Mouse (Mus musculus): ENCODE data around the gene Lrrc61. TPM values are rescaled to one million over a fixed set of nuclear protein-coding genes. Genes with fewer than 3 reads are reported as not detected.
"Not testable (repeated sequence)": the region's sequence is repeated elsewhere in the genome, so short reads cannot be mapped to it uniquely, and the experiment has no call there.

Lrrc61 gene
- 4.4 and 9.7 TPM in 2 replicates for polyA plus RNA-seq (2014; fragmentation: Nextera tagmentation; extraction: Ambion mirVana)

GRCm38 (mm10) chr6:48554280-48555103 is at the start of gene Lrrc61:
Lrrc61 (plus strand) TSS chr6:48554796.
- peak; percentile 94 for ATAC-seq (ENCODE audit: low FRiP score, low TSS enrichment)
- no peaks in the 10 kb centered on the region for H3K9me3 ChIP-seq (ENCODE audit: control insufficient read depth, low read length)
- peaks cover 5% of the 10 kb centered on the region; the same call in 1 of the 2 replicates for H3K4me1 ChIP-seq (ENCODE audit: control insufficient read depth, insufficient read depth, low read length)
- peak within 1 kb of the TSS; percentile 64 for H3K4me2 ChIP-seq (replicated peaks; ENCODE audit: low read depth, low read length)
- peak within 1 kb of the TSS; percentile 75 for H3K9ac ChIP-seq (ENCODE audit: low read depth, low read length)
- peak within 1 kb of the TSS; percentile 58 for H3K4me3 ChIP-seq (ENCODE audit: low read length)
- no peaks in the 10 kb centered on the region for H3K36me3 ChIP-seq (ENCODE audit: control insufficient read depth, insufficient read depth, low read length)
- peak within 1 kb of the TSS; percentile 98 for H3K27ac ChIP-seq (ENCODE audit: low read depth, low read length)
- H3K27me3 ChIP-seq (ENCODE audit: control insufficient read depth, insufficient read depth, low read length) = no peaks in the 10 kb centered on the region
- WGBS = under 1% methylated on average over 39 of the region's 39 CpGs

- ATAC-seq (ENCODE audit: low FRiP score, low TSS enrichment) = no peak
- Histone ChIP-seq H3K9ac (ENCODE audit: low read depth, low read length) (no peak overlapping the region), H3K36me3 (ENCODE audit: control insufficient read depth, insufficient read depth, low read length) (peaks cover 17% of the 10 kb centered on the region; the same call in 1 of the 2 replicates), H3K27me3 (ENCODE audit: control insufficient read depth, insufficient read depth, low read length) (no peaks in the 10 kb centered on the region), H3K4me1 (ENCODE audit: control insufficient read depth, insufficient read depth, low read length) (peaks cover 3% of the 10 kb centered on the region; the same call in 1 of the 2 replicates), H3K4me2 (replicated peaks; ENCODE audit: low read depth, low read length) (no peak overlapping the region), H3K9me3 (ENCODE audit: control insufficient read depth, low read length) (no peaks in the 10 kb centered on the region), H3K4me3 (ENCODE audit: low read length) (no peak overlapping the region), H3K27ac (ENCODE audit: low read depth, low read length) (no peak overlapping the region)
- WGBS = 69% methylated on average over 4 of the region's 4 CpGs
Observed at GRCm38 (mm10) chr6:48508087-48508486, 46.5 kb upstream of the Lrrc61 start.

- WGBS = 83% methylated on average over 4 of the region's 4 CpGs
- Histone ChIP-seq H3K9me3 (ENCODE audit: control insufficient read depth, low read length) (no peaks in the 10 kb centered on the region), H3K4me2 (replicated peaks; ENCODE audit: low read depth, low read length) (no peak overlapping the region), H3K27ac (ENCODE audit: low read depth, low read length) (no peak overlapping the region), H3K4me3 (ENCODE audit: low read length) (no peak overlapping the region), H3K36me3 (ENCODE audit: control insufficient read depth, insufficient read depth, low read length) (peaks cover 33% of the 10 kb centered on the region; the same call in 1 of the 2 replicates), H3K27me3 (ENCODE audit: control insufficient read depth, insufficient read depth, low read length) (no peaks in the 10 kb centered on the region), H3K4me1 (ENCODE audit: control insufficient read depth, insufficient read depth, low read length) (no peaks in the 10 kb centered on the region), H3K9ac (ENCODE audit: low read depth, low read length) (no peak overlapping the region)
- ATAC-seq (ENCODE audit: low FRiP score, low TSS enrichment) = no peak
Observed at GRCm38 (mm10) chr6:48510426-48510825, 44.2 kb upstream of the Lrrc61 start.

GRCm38 (mm10) chr6:48511861-48512260 is 42.7 kb upstream of the Lrrc61 start:
- 92% methylated on average over 7 of the region's 7 CpGs for WGBS

GRCm38 (mm10) chr6:48524882-48525281 is 29.7 kb upstream of the Lrrc61 start:
- not testable (repeated sequence) for H3K4me3 ChIP-seq (ENCODE audit: low read length); H3K4me2 ChIP-seq (replicated peaks; ENCODE audit: low read depth, low read length); H3K27ac ChIP-seq (ENCODE audit: low read depth, low read length); H3K36me3 ChIP-seq (ENCODE audit: control insufficient read depth, insufficient read depth, low read length); H3K27me3 ChIP-seq (ENCODE audit: control insufficient read depth, insufficient read depth, low read length); H3K9me3 ChIP-seq (ENCODE audit: control insufficient read depth, low read length); H3K4me1 ChIP-seq (ENCODE audit: control insufficient read depth, insufficient read depth, low read length); ATAC-seq (ENCODE audit: low FRiP score, low TSS enrichment); H3K9ac ChIP-seq (ENCODE audit: low read depth, low read length)
- 94% methylated on average over 12 of the region's 16 CpGs for WGBS

More at GRCm38 (mm10) chr6:48511861-48512260, 42.7 kb upstream of the Lrrc61 start:
- Histone ChIP-seq H3K27ac (ENCODE audit: low read depth, low read length) (no peak overlapping the region), H3K4me1 (ENCODE audit: control insufficient read depth, insufficient read depth, low read length) (no peaks in the 10 kb centered on the region), H3K9ac (ENCODE audit: low read depth, low read length) (no peak overlapping the region), H3K9me3 (ENCODE audit: control insufficient read depth, low read length) (no peaks in the 10 kb centered on the region), H3K4me3 (ENCODE audit: low read length) (no peak overlapping the region), H3K27me3 (ENCODE audit: control insufficient read depth, insufficient read depth, low read length) (no peaks in the 10 kb centered on the region), H3K4me2 (replicated peaks; ENCODE audit: low read depth, low read length) (no peak overlapping the region), H3K36me3 (ENCODE audit: control insufficient read depth, insufficient read depth, low read length) (peaks cover 39% of the 10 kb centered on the region; the same call in 1 of the 2 replicates)
- ATAC-seq (ENCODE audit: low FRiP score, low TSS enrichment) = no peak

- no peaks in the 10 kb centered on the region for H3K27me3 ChIP-seq (ENCODE audit: control insufficient read depth, insufficient read depth, low read length)
- H3K27ac ChIP-seq (ENCODE audit: low read depth, low read length) = no peak overlapping the region
- ATAC-seq (ENCODE audit: low FRiP score, low TSS enrichment) = no peak
- no peak overlapping the region for H3K4me2 ChIP-seq (replicated peaks; ENCODE audit: low read depth, low read length)
- H3K9ac ChIP-seq (ENCODE audit: low read depth, low read length) = no peak overlapping the region
- 88% methylated on average over 9 of the region's 9 CpGs for WGBS
- H3K4me1 ChIP-seq (ENCODE audit: control insufficient read depth, insufficient read depth, low read length) = no peaks in the 10 kb centered on the region
- H3K9me3 ChIP-seq (ENCODE audit: control insufficient read depth, low read length) = no peaks in the 10 kb centered on the region
- peaks cover 11% of the 10 kb centered on the region; the same call in 1 of the 2 replicates for H3K36me3 ChIP-seq (ENCODE audit: control insufficient read depth, insufficient read depth, low read length)
- no peak overlapping the region for H3K4me3 ChIP-seq (ENCODE audit: low read length)
Observed at GRCm38 (mm10) chr6:48527901-48528300, 26.7 kb upstream of the Lrrc61 start.

GRCm38 (mm10) chr6:48529261-48529660 is 25.3 kb upstream of the Lrrc61 start:
- no peaks in the 10 kb centered on the region for H3K4me1 ChIP-seq (ENCODE audit: control insufficient read depth, insufficient read depth, low read length)
- peaks cover 11% of the 10 kb centered on the region; the same call in 1 of the 2 replicates for H3K36me3 ChIP-seq (ENCODE audit: control insufficient read depth, insufficient read depth, low read length)
- 79% methylated on average over 14 of the region's 14 CpGs for WGBS
- H3K9me3 ChIP-seq (ENCODE audit: control insufficient read depth, low read length) = no peaks in the 10 kb centered on the region
- no peak overlapping the region for H3K4me2 ChIP-seq (replicated peaks; ENCODE audit: low read depth, low read length)
- no peak for ATAC-seq (ENCODE audit: low FRiP score, low TSS enrichment)
- no peak overlapping the region for H3K9ac ChIP-seq (ENCODE audit: low read depth, low read length)
- H3K27ac ChIP-seq (ENCODE audit: low read depth, low read length) = no peak overlapping the region
- no peak overlapping the region for H3K4me3 ChIP-seq (ENCODE audit: low read length)
- H3K27me3 ChIP-seq (ENCODE audit: control insufficient read depth, insufficient read depth, low read length) = no peaks in the 10 kb centered on the region

- H3K4me2 ChIP-seq (replicated peaks; ENCODE audit: low read depth, low read length) = no peak overlapping the region
- H3K36me3 ChIP-seq (ENCODE audit: control insufficient read depth, insufficient read depth, low read length) = peaks cover 11% of the 10 kb centered on the region; the same call in 1 of the 2 replicates
- H3K9me3 ChIP-seq (ENCODE audit: control insufficient read depth, low read length) = no peaks in the 10 kb centered on the region
- H3K4me3 ChIP-seq (ENCODE audit: low read length) = no peak overlapping the region
- H3K27ac ChIP-seq (ENCODE audit: low read depth, low read length) = no peak overlapping the region
- 88% methylated on average over 16 of the region's 16 CpGs for WGBS
- H3K9ac ChIP-seq (ENCODE audit: low read depth, low read length) = no peak overlapping the region
- no peak for ATAC-seq (ENCODE audit: low FRiP score, low TSS enrichment)
- no peaks in the 10 kb centered on the region for H3K27me3 ChIP-seq (ENCODE audit: control insufficient read depth, insufficient read depth, low read length)
- H3K4me1 ChIP-seq (ENCODE audit: control insufficient read depth, insufficient read depth, low read length) = no peaks in the 10 kb centered on the region
Observed at GRCm38 (mm10) chr6:48529871-48530440, 24.6 kb upstream of the Lrrc61 start.

- ATAC-seq (ENCODE audit: low FRiP score, low TSS enrichment) = 0 out of 2 replicates have a peak, but pooled peaks have one; percentile 28
- peaks cover 7% of the 10 kb centered on the region; the same call in 1 of the 2 replicates for H3K36me3 ChIP-seq (ENCODE audit: control insufficient read depth, insufficient read depth, low read length)
- WGBS = 77% methylated on average over 2 of the region's 2 CpGs
Observed at GRCm38 (mm10) chr6:48530862-48531261, 23.7 kb upstream of the Lrrc61 start.

More at GRCm38 (mm10) chr6:48530862-48531261, 23.7 kb upstream of the Lrrc61 start:
- Histone ChIP-seq H3K27ac (ENCODE audit: low read depth, low read length) (no peak overlapping the region), H3K27me3 (ENCODE audit: control insufficient read depth, insufficient read depth, low read length) (no peaks in the 10 kb centered on the region), H3K9me3 (ENCODE audit: control insufficient read depth, low read length) (no peaks in the 10 kb centered on the region), H3K4me3 (ENCODE audit: low read length) (no peak overlapping the region), H3K4me1 (ENCODE audit: control insufficient read depth, insufficient read depth, low read length) (no peaks in the 10 kb centered on the region), H3K4me2 (replicated peaks; ENCODE audit: low read depth, low read length) (no peak overlapping the region), H3K9ac (ENCODE audit: low read depth, low read length) (no peak overlapping the region)

Data from kidney, embryonic 14.5 days (tissue).